Mouse (Mus musculus): ENCODE measurements around the gene Ccm2l.

GRCm38 (mm10) chr2:153053896-153054295 lies 11.9 kb upstream of the Ccm2l start:
- TF ChIP-seq CTCF (IDR thresholded peaks at IDR 0.05; ENCODE audit: insufficient read depth, low read depth, low read length) (no peak), POLR2A (IDR thresholded peaks at IDR 0.05; ENCODE audit: insufficient read depth, low read depth, low read length) (no peak)

Measured in olfactory bulb, adult 2 months (tissue).